Mouse (Mus musculus): Measurements from ENCODE around the gene Nme1.
"Not testable (repeated sequence)": the region's sequence is repeated elsewhere in the genome, so short reads cannot be mapped to it uniquely, and the experiment has no call there.

Gene Nme1

DNA sequence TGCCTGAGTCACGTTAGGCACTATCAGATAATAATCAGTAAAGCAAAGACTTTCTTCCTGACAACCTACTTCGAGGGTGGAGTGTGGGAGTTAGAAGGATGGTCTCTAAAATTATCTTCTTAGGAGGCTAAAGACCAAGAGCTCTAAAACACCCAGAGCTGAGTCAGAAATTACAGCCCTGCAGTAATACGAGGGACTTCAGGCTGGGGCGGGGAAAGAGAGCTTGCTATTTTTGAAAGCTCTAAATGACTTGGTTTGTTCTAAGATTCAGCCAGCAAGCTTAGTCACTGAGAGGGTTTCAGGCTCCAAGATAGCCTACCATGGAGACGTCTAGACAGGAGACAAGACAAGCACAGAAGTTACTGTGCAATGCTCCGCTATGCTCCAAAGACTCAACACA lies 2.9 kb downstream of the Nme1 start:
- in situ Hi-C loops (cut with MboI, MseI) = no loop called here

DNA sequence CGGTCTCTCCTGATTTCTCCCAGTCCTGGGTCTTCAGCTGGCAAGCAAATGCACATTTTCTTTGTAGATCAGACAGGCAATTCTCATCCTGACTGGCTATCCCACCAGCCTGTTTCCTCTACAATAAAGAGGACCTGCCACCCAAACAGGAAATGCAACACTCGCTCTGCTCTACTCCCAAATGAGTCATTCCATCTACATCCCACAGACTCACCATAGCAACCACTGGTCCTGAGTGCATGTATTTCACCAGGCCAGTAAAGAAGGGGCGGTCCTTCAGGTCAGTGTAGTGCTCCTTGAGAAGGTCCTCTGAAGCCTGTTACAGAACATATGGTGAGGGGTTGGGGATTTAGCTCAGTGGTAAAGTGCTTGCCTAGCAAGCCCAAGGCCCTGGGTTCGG lies 5.3 kb downstream of the Nme1 start:
- in situ Hi-C loops (cut with MboI, MseI) = no loop called here

GRCm38 (mm10) chr11:93961482-93961881 lies 6.8 kb downstream of the Nme1 start:
- in situ Hi-C loops (cut with MboI, MseI) = no loop called here

DNA sequence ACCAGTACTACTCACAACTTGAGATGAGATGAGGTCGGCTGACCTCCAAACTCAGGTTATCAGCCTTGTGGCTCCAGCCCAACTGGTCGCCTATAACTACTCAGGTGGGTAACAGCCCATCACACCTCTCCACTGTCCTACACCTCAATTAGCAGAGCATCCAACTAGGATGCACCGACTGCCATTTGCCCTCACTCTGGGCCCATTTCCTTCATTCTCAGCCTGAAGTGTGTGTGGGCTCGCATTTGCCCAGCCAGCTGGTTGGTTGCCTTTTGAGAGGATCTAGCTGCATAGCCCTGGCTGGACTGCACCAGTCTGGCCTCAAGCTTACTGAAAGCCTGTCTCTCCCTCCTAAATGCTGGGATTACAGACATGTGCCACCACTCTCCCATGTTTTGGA lies 10.6 kb downstream of the Nme1 start:
- in situ Hi-C loops (cut with MboI, MseI) = no loop called here

- in situ Hi-C loops (cut with MboI, MseI) = no loop called here
These were observed 11.2 kb downstream of the Nme1 start for GRCm38 (mm10) chr11:93957031-93957555.

GRCm38 (mm10) chr11:93956159-93956558 lies 12.2 kb downstream of the Nme1 start, which contains the start of gene Nme2:
TSS of gene Nme2 (minus strand) at chr11:93956259.
- in situ Hi-C loops (cut with MboI, MseI) = no loop called here

DNA sequence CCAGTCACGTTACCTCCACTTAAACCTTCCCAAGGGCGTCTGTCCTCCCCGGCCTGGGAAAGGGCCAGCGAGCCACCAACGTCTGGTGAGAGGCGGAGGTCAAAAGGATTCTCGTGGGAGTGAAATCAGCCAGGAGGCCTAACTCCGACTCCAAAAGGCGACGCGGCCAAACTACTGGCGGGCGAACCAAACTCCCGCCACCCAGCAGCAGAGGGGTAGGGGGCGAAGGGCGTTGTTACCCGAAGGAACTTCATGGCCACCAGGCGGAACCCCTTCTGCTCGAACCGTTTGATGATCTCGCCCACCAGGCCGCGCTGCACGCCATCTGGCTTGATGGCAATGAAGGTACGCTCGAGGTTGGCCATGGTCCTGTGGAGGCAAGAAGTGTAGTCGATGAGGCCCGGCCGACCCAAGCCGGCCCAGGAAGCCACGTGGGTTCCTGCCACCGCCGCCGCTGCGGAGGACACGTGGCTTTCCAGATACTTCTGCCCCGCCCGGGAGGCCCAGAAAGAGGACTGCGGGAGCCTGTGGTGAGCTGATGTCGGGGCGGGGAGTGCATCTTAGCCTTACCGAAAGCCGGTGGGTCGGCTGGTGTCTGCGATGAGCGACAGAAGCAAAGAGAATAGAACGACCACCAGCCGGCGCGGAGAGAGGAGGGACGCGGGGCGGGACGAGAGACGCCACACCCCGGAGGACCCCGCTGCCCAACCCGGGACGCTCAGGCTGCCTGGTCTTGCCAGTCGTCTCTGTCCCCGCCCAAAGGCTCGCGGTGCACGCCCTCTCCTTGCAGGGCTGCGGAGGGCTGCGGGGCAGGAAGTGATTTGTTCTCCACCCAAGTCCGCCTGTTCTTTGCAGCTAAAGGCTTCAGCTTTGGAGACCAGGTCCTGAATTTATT lies 12.8 kb downstream of the Nme1 start:
- in situ Hi-C loops (cut with MboI, MseI) = no loop called here

DNA sequence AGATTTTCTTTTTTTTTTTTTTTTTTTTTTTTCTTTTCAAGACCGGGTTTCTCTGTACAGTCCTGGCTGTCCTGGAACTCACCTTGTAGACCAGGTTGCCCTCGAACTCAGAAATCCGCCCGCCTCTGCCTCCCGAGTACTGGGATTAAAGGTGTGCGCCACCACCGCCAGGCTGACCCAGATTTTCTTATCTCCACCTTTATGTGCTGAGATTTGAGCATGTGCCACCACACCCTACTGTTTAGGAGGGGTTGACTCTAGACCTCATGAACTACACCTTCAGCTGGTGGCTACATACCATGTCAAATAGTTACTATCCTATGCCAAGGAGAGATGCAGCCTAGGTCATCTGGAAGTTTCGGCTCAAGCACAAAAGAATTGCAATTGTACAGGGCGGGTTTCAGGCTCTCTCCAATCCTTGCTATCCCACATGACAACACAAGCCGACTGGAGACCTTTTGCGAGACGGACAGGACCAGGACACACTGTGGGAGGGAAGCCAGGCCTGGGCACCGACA lies 13.5 kb downstream of the Nme1 start:
- in situ Hi-C loops (cut with MboI, MseI) = no loop called here

DNA sequence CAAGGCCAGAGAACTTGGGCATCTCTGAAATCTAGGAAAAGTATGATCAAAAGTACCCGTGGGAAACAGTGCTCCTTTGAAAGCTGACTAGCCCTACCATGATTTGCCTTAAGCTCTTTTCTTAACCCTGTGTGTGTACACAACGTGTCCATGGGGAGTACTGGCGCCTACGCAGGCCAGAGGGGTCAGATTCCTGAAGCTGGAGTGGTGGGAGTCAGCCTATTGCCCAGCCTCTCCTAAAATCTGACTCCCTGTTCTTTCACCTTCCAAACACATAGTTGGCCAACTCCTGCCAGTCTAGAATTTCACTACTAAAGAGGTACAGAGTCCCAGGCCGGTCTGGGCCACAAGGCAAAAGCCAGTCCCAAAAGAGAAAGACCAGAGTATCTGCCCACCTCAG lies 15.9 kb downstream of the Nme1 start:
- in situ Hi-C loops (cut with MboI, MseI) = no loop called here

- in situ Hi-C loops (cut with MboI, MseI) = no loop called here
These were observed 18.3 kb downstream of the Nme1 start for GRCm38 (mm10) chr11:93950045-93950444.

GRCm38 (mm10) chr11:93948887-93949567 lies 19.3 kb downstream of the Nme1 start:
- in situ Hi-C loops (cut with MboI, MseI) = loop anchor here (5.0 kb wide), 1 partner anchor 52 kb away; no protein-coding TSS in a partner anchor

DNA sequence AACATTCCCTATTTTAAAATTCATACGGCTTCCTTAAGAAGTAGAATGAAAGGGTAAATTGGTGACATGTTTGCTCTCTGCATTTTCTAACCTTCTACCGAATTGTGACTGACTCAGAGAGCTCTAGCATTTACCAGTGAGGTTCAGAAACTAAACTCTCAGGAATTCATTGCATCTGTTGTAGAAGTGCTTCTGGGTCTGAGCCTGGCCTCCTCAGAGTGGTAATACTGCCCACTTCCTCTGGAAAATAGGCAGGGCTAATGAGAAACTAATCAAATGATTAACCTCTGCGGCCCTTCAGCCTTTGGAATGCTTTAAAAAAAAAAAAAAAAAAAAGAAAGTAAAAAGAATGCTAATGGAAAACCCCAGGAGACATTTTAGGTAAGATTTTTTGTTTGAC lies 23.3 kb downstream of the Nme1 start:
- in situ Hi-C loops (cut with MboI, MseI) = loop anchor here (5.0 kb wide), 1 partner anchor 48 kb away; no protein-coding TSS in a partner anchor

GRCm38 (mm10) chr11:93940906-93941305 lies 27.4 kb downstream of the Nme1 start:
- in situ Hi-C loops (cut with MboI, MseI) = no loop called here

- in situ Hi-C loops (cut with MboI, MseI) = no loop called here
These were observed 39.2 kb downstream of the Nme1 start for GRCm38 (mm10) chr11:93929106-93929505.

DNA sequence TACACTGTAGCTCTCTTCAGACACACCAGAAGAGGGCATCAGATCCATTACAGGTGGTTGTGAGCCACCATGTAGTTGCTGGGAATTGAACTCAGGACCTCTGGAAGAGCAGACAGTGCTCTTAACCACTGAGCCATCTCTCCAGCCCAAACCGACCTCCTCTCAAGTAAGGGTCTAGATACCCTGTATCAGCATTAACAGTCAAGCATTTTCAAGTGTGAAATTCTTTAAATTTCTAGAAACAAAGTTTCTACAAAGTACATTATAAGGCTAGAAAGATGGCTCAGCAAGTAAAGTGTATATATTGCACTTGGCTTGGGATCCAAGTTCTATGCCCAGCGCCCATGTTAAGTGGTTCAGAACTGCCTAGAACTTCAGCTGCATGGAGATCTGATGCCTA lies 53.3 kb downstream of the Nme1 start:
- in situ Hi-C loops (cut with MboI, MseI) = not testable (repeated sequence)

DNA sequence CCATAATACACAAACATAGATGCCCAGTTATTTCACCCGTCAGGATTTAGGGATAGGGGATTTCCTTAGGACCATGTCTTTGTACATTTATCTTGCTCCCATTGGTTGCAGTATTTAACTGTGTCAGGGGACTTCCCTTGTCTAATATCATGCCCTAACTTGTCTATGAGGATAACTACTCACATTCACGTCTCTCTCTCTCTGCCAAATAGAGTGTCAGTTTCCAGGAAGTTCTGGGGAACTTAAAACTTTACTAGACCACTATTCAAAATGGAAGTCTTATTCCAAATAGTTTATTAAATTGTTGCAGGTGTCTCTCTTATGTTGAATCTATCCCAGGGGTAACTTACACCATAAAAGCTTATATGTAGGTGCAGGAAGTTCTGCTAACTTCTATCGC lies 56.7 kb downstream of the Nme1 start:
- in situ Hi-C loops (cut with MboI, MseI) = no loop called here

DNA sequence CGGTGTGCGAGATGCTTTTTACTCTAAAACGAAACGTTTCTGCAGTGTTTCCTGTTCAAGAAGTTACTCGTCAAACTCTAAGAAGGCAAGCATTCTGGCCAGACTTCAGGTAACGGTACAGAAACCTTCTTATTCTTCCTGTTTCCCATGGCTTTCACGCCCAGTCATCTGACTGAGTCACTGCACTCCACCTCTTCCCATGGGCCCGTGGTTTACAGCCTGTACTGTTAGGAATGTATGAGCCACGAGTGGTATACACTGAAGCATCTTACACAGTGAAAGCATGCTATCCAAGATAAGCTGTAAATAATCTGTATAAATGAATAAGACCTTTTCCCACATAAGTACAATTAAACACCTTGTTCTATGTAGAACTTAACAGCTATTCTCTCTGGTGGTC lies 59.5 kb downstream of the Nme1 start:
- in situ Hi-C loops (cut with MboI, MseI) = no loop called here

DNA sequence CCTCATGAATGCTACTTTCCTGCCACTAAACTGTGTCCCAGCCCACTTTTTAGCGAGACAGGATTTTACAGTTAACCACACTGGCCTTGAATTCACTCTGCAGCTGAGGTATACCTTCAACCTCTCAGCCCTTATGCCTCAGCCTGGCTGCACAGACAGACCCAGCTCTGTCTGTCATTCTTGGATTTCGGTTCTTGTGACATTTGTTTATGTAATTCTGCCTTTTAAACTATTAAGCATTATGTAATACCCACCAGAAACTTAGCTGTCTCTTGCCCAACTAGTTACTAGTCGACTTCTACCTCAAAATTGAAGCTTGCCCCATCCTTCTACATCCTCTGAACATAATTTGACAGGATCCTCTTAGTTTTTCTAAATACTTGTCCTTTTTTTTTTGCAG lies 60.5 kb downstream of the Nme1 start:
- in situ Hi-C loops (cut with MboI, MseI) = no loop called here

All from T-helper 1 cell (primary cell).